Mouse (Mus musculus) lung, adult 18-20 months (tissue): ENCODE measurements at regions not wholly inside any gene's neighbourhood (a gene's known extent, or its start where the extent isn't known, plus 50 kb on each side); places are given as distances from the start of the nearest gene placed in this dataset.

Source experiments
- DNase-seq, 2 experiments: peaks; one replicate each; pipeline ENCODE4 v3.0.0; 2022; ENCODE audit warnings: mixed read lengths in 2 of 2

GRCm38 (mm10) chr8:53749263-53749662 is 110.4 kb upstream of the Neil3 start:
- DNase-seq = no peak

DNA sequence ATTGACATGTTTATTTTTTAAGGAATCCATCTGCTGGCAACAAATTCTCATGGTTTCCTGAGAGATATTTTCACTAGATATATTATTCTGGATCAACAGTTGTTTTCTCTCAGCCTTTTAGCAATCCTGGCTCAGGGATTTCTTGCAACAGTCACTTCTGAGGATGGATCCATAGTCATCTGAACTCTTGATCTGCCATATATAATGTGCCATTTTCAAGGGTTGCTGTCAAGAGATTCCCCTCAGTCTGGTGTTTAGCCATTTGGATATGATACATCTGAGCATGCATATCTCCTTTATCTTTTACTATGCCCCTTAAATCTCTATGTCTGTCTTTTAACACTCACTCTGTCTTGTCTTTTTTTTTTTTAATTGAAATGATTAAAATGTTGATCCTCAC is 130.3 kb upstream of the Neil3 start:
- DNase-seq = no peak

DNA sequence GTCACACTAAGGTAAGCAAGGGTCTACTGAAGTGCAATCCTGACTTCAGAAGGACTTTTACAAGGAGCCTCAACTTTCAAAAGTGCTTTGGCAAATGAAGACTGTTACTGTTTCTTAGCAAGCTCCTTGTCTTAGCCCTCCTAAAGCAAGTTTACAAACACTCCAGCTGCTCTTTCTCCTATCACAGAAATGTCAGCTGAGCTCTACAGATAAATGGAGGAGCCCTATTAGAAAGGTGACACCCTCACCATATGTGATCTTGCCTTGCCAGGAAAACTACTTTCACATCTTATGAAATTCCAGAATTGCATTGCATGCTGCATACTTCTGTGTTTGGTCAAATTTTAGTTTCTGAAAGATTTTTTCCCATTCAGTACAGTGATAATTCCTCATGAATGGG is 136.6 kb upstream of the Neil3 start:
- DNase-seq = no peak

GRCm38 (mm10) chr8:53780886-53781285 is 142.0 kb upstream of the Neil3 start:
- peak in 1 of 2 experiments; percentile 9 for DNase-seq

- DNase-seq = no peak
Measured at GRCm38 (mm10) chr8:53781885-53782284, 143.0 kb upstream of the Neil3 start.

DNA sequence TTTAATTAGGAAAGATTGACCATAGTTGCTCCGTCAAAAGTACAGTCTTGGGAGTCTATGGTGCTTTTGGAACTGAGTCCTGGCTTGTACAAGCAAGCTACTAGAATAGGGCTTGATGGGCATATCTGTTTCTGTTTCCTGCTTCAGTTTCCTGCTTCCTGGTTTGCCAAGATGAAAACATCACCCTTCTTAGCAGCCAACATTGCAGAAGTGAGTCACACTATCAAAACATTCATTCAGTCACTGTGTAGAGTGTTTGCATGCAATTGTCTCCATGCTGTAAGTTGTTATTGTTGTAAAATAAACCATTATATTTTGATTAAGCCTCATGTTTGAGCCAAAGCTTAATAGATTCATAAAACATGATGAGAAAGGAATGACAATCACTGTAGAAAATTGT is 149.3 kb upstream of the Neil3 start:
- DNase-seq = no peak

DNA sequence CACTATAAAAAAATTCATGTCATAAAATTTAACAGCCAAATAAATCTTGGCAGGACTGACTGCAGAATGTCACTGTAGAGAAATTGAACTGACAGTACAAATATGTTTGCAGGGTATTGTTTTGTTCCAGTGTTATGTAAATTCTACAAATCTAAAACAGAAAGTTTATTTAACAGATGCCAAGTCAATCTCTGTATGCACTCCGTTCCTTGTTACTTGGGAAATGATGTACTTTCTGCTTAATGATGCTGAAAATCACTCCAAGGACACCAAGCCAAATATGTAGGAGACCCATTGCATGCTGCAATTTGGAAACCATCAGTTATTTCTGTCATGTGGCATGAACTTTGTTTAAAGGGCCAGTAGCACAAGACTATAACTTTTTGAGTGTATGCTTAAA is 182.3 kb upstream of the Neil3 start:
- no peak for DNase-seq

GRCm38 (mm10) chr8:53827395-53827794 is 188.5 kb upstream of the Neil3 start:
- no peak for DNase-seq

DNA sequence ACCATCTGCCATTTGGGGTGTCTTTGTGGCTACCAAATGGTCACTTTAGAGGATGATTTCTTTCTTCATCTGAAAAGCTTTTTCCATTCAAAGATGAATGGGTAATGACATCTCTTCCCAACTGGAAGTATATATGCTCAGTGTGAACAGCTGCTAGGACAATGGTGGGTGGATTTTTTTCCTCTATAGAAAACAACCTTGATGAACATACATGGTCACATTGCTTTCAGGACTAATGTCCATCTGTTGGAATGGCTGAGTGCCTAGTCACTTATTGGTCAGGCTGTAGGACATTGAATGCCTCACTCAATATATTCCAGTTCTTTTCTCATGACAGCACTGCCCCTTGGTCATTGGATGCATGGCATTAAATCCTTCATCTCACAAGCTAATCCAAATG is 209.0 kb upstream of the Neil3 start:
- no peak for DNase-seq

- no peak for DNase-seq
Measured at GRCm38 (mm10) chr8:53868567-53868966, 208.8 kb upstream of the Vegfc start.

GRCm38 (mm10) chr8:53869997-53870596 is 207.3 kb upstream of the Vegfc start:
- DNase-seq = peak in 1 of 2 experiments; percentile 26

DNA sequence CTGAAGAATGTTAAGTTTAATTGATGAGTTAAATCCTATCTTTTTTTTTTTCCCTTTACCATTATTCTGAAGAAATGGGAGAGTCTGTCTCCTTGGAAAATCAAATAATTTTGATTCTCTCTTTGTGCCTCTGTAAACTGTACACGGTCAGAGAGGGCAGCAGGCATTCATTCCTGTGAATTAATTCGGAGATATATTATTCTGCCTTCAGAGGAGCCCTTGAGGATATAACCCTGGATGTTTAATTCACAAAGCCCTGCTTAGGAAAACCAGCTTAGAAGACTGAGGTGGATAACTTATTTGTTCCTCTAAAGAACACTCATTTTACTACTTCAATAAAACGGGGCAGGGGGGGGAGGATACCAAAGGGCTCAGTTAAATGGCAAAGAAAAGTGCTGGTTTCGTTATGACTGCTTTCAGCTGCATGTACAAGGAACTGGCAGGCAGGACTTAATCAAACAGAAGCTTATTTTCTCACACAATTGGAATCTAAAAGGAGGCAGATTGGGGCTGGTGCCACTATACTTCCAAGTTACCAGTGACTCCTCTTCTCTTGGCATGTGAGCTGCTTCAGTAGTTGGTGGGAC is 205.3 kb upstream of the Vegfc start:
- DNase-seq = no peak

DNA sequence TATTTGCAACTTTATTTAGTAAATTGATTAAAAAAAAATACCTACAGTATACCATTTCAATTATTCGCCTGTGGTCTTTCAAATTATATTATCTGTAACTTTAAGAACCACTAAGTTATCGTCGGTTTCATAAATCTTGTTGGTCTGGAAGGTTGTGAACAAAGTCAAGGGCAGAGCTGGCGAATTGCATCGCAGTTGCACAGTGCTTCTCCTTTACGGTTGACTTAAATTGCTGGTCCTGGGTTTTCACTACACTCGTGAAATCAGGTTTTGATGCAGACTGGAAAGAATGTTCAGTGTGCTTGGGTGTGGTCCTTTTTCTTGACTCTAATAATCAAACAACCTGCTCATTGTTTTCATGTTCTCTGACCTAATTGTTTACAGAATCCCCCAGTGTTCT is 198.6 kb upstream of the Vegfc start:
- no peak for DNase-seq

DNA sequence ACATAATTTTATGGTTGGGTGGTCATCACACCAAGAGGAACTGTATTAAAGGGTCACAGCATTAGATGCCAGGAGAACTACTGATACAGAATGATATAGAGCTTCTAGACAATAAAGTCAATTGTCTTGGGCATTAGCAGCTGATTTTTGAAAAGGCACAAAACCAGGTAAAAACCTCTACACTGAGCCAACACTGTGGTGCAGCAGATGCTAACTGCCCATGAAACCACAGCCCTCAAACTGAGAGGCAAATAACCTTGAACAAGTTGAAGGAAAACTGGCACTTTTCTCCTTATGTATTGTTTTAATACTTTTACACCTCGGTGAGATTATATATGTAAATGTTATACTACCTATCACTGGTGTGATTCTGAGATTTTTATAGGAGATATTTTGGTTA is 195.9 kb upstream of the Vegfc start:
- no peak for DNase-seq

GRCm38 (mm10) chr8:53892205-53892710 is 185.1 kb upstream of the Vegfc start:
- no peak for DNase-seq

GRCm38 (mm10) chr8:53892770-53893169 is 184.6 kb upstream of the Vegfc start:
- DNase-seq = no peak

DNA sequence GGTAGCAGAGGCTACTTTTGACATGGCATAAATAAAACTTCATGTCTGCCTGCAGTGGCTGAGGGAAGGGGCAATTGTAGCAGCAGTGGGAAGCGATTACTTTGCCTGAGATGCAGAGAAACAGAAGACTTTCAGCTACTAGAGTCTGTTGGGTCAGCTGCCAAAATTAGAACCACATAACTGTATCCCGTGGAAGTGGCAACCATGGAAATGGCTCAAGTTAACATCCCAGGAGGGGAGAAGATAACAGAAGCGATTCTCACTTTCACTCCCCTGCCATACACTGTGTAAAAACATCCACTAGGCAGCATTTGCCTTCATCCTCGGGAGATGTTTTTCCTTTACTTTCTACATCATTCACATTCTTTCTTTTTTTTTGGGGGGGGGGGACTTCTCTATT is 155.1 kb upstream of the Vegfc start:
- no peak for DNase-seq

DNA sequence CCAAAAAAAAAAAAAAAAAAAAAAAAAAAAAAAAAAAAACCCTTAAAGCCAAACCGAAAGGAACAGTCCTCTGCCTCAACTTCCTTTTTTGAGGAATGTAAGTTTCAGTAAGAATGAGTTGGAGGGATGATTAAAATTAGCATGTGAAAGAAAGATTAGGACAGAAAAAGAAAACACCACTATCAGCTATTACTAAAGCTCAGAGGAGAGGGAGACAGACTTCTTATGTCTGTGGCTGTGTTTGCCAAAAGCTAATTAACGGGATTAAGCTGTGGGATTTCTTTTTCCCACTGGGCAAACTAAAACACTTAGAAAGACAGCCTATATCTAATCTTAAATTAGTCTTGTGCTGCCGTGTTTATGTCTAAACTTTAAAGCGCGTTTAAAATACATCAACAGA is 146.7 kb upstream of the Vegfc start:
- DNase-seq = no peak

DNA sequence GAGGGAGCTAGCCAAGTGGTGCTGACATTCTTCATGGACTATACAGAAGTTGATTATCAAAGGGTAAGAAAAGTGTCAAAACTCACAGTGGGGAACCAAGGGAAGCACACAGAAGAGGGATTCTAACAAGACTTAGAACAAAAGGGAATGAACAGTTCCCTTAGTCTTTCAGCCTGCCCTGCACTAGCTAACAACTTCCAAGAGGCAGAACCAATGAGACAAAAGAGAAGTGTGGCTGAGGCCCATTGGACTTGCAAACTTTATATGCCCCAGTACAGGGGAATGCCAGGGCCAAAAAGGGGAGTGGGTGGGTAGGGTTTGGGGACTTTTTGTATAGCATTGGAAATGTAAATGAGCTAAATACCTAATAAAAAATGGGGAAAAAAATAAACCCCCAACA is 139.0 kb upstream of the Vegfc start:
- DNase-seq = no peak

- no peak for DNase-seq
Measured at GRCm38 (mm10) chr8:53939519-53939918, 137.9 kb upstream of the Vegfc start.

- DNase-seq = no peak
Measured at GRCm38 (mm10) chr8:53941144-53941543, 136.3 kb upstream of the Vegfc start.

GRCm38 (mm10) chr8:53945561-53945960 is 131.8 kb upstream of the Vegfc start:
- DNase-seq = no peak

GRCm38 (mm10) chr8:53947384-53947783 is 130.0 kb upstream of the Vegfc start:
- no peak for DNase-seq

DNA sequence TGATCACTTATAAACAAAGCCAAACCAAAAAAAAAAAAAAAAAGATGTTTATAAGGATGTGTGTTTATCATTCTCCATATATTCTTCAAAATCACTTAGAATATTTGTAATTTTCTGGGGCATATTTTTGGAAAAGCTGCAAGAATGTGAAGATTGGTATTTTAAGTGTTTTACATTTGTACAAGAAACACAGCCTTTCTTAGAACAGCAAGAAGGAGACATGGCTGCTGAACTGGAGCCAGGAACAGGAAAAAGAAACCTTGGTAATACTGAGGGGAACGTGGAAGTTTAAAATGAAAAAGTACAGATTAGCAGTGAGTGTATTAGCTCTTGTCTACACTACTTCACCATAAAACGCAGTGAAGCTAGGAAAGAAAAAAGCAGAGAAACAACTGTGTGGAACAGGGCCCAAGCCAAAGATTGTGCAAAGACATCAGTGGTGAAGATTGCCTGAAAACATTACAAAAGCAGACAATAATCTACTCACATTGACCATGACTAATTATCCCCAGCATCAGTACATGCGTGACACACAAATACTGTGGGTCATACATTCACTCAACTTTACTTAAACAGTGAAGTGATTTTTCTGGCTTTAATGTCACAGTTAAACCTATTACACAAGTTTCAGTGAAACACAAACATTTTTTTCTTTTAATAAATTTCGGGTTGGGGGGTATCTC is 122.8 kb upstream of the Vegfc start:
- DNase-seq = no peak
